Mouse (Mus musculus): Measurements from ENCODE around the gene Dab2ip. TPM values are rescaled to one million over a fixed set of nuclear protein-coding genes. Genes with fewer than 3 reads are reported as not detected.

The Dab2ip gene
- polyA plus RNA-seq, 1 experiment from 2014 or later, result 5.1 TPM

DNA sequence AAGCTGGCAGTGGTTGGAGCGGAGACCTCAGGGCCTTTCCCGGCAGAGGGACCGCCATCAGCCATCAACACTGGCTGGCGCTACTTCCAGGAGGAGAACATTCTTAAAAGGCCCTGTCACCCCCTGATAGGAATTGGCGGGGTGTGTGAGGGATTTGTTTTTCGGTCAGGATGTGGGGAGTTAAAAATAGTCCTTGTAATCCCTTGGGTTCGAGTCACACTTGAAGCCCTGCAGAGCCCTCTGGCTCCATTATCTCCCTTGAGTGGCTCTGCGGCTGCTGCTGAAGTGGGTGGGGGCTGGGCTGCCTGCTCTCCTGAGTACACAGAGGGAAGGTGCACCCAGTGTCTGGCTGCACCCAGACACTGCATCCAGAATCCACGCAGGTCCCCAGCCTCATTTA is 30.3 kb downstream of the Dab2ip start:
- H3K27me3 ChIP-seq (ENCODE audit: control insufficient read depth, insufficient read depth, low read depth, low read length), result peaks cover 14% of the 10 kb centered on the region
- no peak overlapping the region for H3K27ac ChIP-seq (ENCODE audit: low read length)
- no peak overlapping the region for H3K9ac ChIP-seq (ENCODE audit: low read depth, low read length)
- H3K4me1 ChIP-seq (ENCODE audit: control insufficient read depth, low read depth, low read length), result no peaks in the 10 kb centered on the region
- no peak for ATAC-seq (ENCODE audit: low read depth)
- H3K9me3 ChIP-seq (replicated peaks; ENCODE audit: control insufficient read depth, low read length), result no peaks in the 10 kb centered on the region
- no peak overlapping the region for H3K4me3 ChIP-seq (ENCODE audit: low read depth, low read length)
- H3K36me3 ChIP-seq (ENCODE audit: control insufficient read depth, insufficient read depth), result no peaks in the 10 kb centered on the region
- H3K4me2 ChIP-seq (ENCODE audit: low read depth, low read length), result no peak overlapping the region
- WGBS (ENCODE audit: insufficient replicate concordance), result 36% methylated on average over 9 of the region's 9 CpGs

DNA sequence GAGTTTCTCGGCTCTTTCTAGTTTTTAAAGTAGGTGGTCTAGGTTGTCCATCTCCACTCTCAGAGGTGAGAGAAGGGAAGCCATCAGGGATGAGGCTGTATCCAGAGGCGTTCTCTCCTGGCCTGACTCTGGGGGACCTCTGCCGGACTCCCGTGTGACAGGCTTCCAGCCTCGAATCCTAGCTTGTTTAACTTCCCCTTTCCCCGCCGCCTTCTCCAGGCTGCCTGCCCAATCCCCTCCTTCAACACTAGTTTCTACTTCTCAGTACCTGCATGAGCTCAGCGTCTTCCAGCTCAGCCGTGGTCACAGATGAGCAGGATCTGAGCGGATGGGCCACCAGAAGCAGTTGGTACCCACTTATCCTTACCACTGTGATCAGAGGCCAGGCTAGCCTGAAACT is 31.3 kb downstream of the Dab2ip start:
- H3K4me2 ChIP-seq (ENCODE audit: low read depth, low read length), result no peak overlapping the region
- no peak overlapping the region for H3K9ac ChIP-seq (ENCODE audit: low read depth, low read length)
- 34% methylated on average over 10 of the region's 10 CpGs for WGBS (ENCODE audit: insufficient replicate concordance)
- no peaks in the 10 kb centered on the region for H3K36me3 ChIP-seq (ENCODE audit: control insufficient read depth, insufficient read depth)
- peaks cover 5% of the 10 kb centered on the region for H3K27me3 ChIP-seq (ENCODE audit: control insufficient read depth, insufficient read depth, low read depth, low read length)
- no peak overlapping the region for H3K27ac ChIP-seq (ENCODE audit: low read length)
- H3K4me1 ChIP-seq (ENCODE audit: control insufficient read depth, low read depth, low read length), result no peaks in the 10 kb centered on the region
- ATAC-seq (ENCODE audit: low read depth), result no peak
- no peaks in the 10 kb centered on the region for H3K9me3 ChIP-seq (replicated peaks; ENCODE audit: control insufficient read depth, low read length)
- no peak overlapping the region for H3K4me3 ChIP-seq (ENCODE audit: low read depth, low read length)

DNA sequence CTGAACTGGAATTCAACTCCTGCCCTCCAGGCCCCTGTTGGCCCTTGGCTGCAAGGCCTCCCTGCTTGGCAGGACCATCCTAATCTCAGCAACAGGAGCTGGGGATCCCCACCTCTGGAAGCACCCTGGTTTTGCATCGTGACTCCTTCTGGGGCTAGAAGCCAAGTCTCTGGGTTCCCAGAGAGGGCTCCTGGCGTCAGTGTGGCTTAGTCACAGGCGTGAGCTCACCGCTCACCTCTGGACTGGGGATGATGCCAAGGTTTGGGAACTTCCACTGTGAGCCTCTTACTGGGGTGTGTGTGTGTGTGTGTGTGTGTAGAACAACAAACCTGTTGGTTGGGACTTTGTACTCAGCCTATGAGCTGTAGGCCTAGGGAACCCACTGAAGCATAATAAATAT is 31.7 kb downstream of the Dab2ip start:
- ATAC-seq (ENCODE audit: low read depth), result peak; percentile 87
- no peak overlapping the region for H3K27ac ChIP-seq (ENCODE audit: low read length)
- no peaks in the 10 kb centered on the region for H3K4me1 ChIP-seq (ENCODE audit: control insufficient read depth, low read depth, low read length)
- H3K4me2 ChIP-seq (ENCODE audit: low read depth, low read length), result no peak overlapping the region
- no peaks in the 10 kb centered on the region for H3K36me3 ChIP-seq (ENCODE audit: control insufficient read depth, insufficient read depth)
- H3K9me3 ChIP-seq (replicated peaks; ENCODE audit: control insufficient read depth, low read length), result no peaks in the 10 kb centered on the region
- no peak overlapping the region for H3K4me3 ChIP-seq (ENCODE audit: low read depth, low read length)
- WGBS (ENCODE audit: insufficient replicate concordance), result 60% methylated on average over 4 of the region's 4 CpGs
- peaks cover 3% of the 10 kb centered on the region for H3K27me3 ChIP-seq (ENCODE audit: control insufficient read depth, insufficient read depth, low read depth, low read length)
- H3K9ac ChIP-seq (ENCODE audit: low read depth, low read length), result no peak overlapping the region

DNA sequence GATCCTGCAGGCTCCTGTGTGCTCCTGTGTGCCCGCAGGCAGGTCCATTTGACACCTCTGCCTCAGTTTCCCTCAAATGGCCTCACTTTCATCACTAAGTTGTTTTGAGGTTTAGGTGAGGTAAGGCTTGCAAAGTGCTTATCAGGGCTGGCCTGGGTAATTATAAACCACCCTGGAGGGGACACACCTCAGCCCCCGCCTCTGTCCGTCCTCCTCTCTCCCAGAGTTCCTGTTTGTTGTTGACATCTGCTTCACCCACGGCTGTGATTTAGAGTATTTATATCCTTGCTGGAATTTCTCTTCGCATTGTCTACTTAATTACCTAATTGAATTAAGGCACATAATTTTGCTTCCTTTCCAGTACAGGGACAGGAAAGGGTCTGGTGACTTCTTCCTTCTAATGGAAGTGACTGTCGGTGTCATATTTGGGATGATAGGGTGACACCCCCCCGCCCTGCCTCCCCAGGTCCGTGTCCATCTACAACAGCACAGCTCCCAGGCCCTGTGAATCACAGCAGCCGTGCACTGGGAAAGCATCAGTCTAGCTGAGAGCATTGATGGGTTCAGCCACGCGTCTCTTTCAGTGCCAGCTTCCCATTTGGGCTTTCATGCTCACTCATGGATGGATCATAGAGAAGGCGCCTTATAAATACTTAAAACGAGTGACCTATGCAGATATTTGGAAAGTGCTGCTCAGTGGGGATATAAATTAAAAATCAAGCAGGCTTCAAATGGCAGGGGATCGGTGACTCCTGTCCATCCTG is 34.1 kb downstream of the Dab2ip start:
- Histone ChIP-seq H3K36me3 (ENCODE audit: control insufficient read depth, insufficient read depth) (no peaks in the 10 kb centered on the region), H3K27ac (ENCODE audit: low read length) (no peak overlapping the region), H3K9me3 (replicated peaks; ENCODE audit: control insufficient read depth, low read length) (no peaks in the 10 kb centered on the region), H3K4me3 (ENCODE audit: low read depth, low read length) (no peak overlapping the region), H3K4me1 (ENCODE audit: control insufficient read depth, low read depth, low read length) (no peaks in the 10 kb centered on the region), H3K9ac (ENCODE audit: low read depth, low read length) (no peak overlapping the region), H3K4me2 (ENCODE audit: low read depth, low read length) (no peak overlapping the region), H3K27me3 (ENCODE audit: control insufficient read depth, insufficient read depth, low read depth, low read length) (peaks cover 3% of the 10 kb centered on the region; the same call in 1 of the 2 replicates)
- WGBS (ENCODE audit: insufficient replicate concordance), result 54% methylated on average over 14 of the region's 14 CpGs
- ATAC-seq (ENCODE audit: low read depth), result no peak

DNA sequence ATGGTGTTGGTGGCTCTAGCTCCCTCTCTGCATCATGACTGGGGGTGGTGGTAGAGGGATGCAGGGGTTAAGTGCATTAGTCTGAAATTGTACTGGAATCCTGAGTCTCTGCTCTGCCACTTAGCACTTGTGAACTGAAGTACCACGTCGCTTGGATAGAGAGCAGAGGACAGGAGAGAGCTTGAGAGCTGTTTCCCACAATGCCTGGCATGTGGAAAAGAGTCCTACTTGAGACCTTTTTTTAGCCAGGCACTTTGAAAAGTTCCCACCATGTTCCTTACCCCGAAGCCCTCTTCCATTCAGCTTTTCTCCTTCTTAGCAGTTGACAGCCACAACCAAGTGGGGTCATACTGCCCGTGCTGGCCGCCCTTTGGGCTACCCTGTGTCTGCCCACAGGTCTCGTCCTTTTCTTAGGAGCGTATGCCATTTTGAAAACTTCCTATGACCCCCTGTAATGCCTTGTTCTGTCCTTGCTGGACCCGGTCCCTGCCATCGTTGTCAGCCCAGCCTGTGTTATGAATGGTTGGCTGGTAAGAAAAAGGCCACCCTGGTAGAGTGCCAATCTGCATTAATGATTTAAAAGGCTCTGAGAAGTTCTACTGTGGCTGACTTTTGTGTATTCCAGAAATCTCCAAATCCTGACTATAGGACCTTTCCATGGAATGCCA is 34.8 kb downstream of the Dab2ip start:
- H3K4me1 ChIP-seq (ENCODE audit: control insufficient read depth, low read depth, low read length), result no peaks in the 10 kb centered on the region
- ATAC-seq (ENCODE audit: low read depth), result no peak
- no peak overlapping the region for H3K4me3 ChIP-seq (ENCODE audit: low read depth, low read length)
- H3K27me3 ChIP-seq (ENCODE audit: control insufficient read depth, insufficient read depth, low read depth, low read length), result peaks cover 3% of the 10 kb centered on the region; the same call in 1 of the 2 replicates
- H3K9me3 ChIP-seq (replicated peaks; ENCODE audit: control insufficient read depth, low read length), result no peaks in the 10 kb centered on the region
- no peak overlapping the region for H3K4me2 ChIP-seq (ENCODE audit: low read depth, low read length)
- no peak overlapping the region for H3K27ac ChIP-seq (ENCODE audit: low read length)
- H3K9ac ChIP-seq (ENCODE audit: low read depth, low read length), result no peak overlapping the region
- no peaks in the 10 kb centered on the region for H3K36me3 ChIP-seq (ENCODE audit: control insufficient read depth, insufficient read depth)
- 57% methylated on average over 9 of the region's 9 CpGs for WGBS (ENCODE audit: insufficient replicate concordance)

DNA sequence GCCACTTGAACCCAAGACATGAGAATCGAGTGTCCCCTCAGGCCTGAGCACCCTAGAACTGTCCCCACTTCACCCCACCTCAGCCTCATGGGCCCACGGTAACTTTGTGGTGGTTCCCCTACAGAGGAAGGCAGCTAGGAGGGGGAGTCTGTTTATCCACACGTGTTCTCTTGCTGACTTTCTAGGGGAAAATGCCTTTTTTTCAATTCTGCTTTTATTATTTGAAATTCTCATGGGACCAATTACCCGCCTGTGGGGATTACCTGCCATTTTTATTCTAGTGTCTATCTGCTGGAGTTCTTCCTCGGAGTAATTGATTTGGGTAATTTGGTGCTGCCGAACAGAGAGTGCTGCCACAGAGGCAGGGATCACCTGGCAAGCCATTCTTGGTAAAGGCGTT is 35.8 kb downstream of the Dab2ip start:
- Histone ChIP-seq H3K4me2 (ENCODE audit: low read depth, low read length) (no peak overlapping the region), H3K9me3 (replicated peaks; ENCODE audit: control insufficient read depth, low read length) (no peaks in the 10 kb centered on the region), H3K36me3 (ENCODE audit: control insufficient read depth, insufficient read depth) (no peaks in the 10 kb centered on the region), H3K27me3 (ENCODE audit: control insufficient read depth, insufficient read depth, low read depth, low read length) (0 out of 2 replicates have a peak, but pooled peaks cover 3% of the 10 kb centered on the region), H3K27ac (ENCODE audit: low read length) (no peak overlapping the region), H3K4me3 (ENCODE audit: low read depth, low read length) (no peak overlapping the region), H3K4me1 (ENCODE audit: control insufficient read depth, low read depth, low read length) (no peaks in the 10 kb centered on the region), H3K9ac (ENCODE audit: low read depth, low read length) (no peak overlapping the region)
- ATAC-seq (ENCODE audit: low read depth), result no peak
- WGBS (ENCODE audit: insufficient replicate concordance), result 59% methylated on average over 7 of the region's 7 CpGs

DNA sequence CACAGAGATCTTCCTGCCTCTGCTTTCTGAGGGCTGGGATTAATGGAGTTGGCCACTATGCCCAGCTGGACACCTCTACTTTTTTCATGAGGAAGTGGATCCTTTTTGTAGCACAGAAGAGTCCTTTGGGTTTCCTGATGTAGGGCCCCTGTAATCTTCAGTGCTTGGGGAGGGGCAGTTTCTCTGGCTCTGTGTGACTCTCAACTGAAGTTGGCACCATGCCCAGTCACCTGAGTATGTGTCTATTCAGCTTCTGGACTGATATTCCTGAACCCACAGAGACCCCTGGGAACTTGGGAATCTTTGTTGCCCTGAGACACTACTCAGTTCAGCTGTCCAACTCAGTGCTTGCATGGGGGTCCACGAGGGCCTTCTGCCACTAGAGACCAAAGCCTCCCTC is 37.0 kb downstream of the Dab2ip start:
- Histone ChIP-seq H3K27ac (ENCODE audit: low read length) (no peak overlapping the region), H3K4me2 (ENCODE audit: low read depth, low read length) (no peak overlapping the region), H3K9me3 (replicated peaks; ENCODE audit: control insufficient read depth, low read length) (no peaks in the 10 kb centered on the region), H3K4me1 (ENCODE audit: control insufficient read depth, low read depth, low read length) (no peaks in the 10 kb centered on the region), H3K9ac (ENCODE audit: low read depth, low read length) (no peak overlapping the region), H3K27me3 (ENCODE audit: control insufficient read depth, insufficient read depth, low read depth, low read length) (0 out of 2 replicates have a peak, but pooled peaks cover 3% of the 10 kb centered on the region), H3K36me3 (ENCODE audit: control insufficient read depth, insufficient read depth) (no peaks in the 10 kb centered on the region), H3K4me3 (ENCODE audit: low read depth, low read length) (no peak overlapping the region)
- no peak for ATAC-seq (ENCODE audit: low read depth)
- WGBS (ENCODE audit: insufficient replicate concordance), result 27% methylated on average over 1 of the region's 1 CpGs

DNA sequence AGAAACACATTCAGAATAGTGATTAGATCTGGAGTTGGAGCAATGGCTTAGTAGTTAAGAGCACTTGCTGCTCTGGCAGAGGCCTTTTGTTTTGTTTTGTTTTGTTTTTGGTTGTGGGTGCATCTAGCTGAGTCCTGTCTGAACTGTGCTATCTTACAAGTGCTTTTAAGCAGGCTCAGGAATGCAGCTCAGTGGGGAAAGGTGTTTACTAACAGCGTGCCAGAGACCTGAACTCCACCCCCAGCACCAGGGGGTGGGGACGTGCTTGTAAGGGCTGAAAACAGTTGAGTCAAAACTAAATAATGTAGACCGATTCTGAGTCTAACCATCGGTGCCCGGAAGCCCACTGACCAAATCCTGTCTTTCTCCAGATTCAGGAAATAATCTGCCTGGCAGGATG is 37.7 kb downstream of the Dab2ip start:
- no peak overlapping the region for H3K9ac ChIP-seq (ENCODE audit: low read depth, low read length)
- 0 out of 2 replicates have a peak, but pooled peaks cover 3% of the 10 kb centered on the region for H3K27me3 ChIP-seq (ENCODE audit: control insufficient read depth, insufficient read depth, low read depth, low read length)
- no peaks in the 10 kb centered on the region for H3K4me1 ChIP-seq (ENCODE audit: control insufficient read depth, low read depth, low read length)
- no peaks in the 10 kb centered on the region for H3K9me3 ChIP-seq (replicated peaks; ENCODE audit: control insufficient read depth, low read length)
- no peak overlapping the region for H3K4me3 ChIP-seq (ENCODE audit: low read depth, low read length)
- 46% methylated on average over 5 of the region's 5 CpGs for WGBS (ENCODE audit: insufficient replicate concordance)
- no peak overlapping the region for H3K4me2 ChIP-seq (ENCODE audit: low read depth, low read length)
- no peak for ATAC-seq (ENCODE audit: low read depth)
- no peaks in the 10 kb centered on the region for H3K36me3 ChIP-seq (ENCODE audit: control insufficient read depth, insufficient read depth)
- H3K27ac ChIP-seq (ENCODE audit: low read length), result no peak overlapping the region

DNA sequence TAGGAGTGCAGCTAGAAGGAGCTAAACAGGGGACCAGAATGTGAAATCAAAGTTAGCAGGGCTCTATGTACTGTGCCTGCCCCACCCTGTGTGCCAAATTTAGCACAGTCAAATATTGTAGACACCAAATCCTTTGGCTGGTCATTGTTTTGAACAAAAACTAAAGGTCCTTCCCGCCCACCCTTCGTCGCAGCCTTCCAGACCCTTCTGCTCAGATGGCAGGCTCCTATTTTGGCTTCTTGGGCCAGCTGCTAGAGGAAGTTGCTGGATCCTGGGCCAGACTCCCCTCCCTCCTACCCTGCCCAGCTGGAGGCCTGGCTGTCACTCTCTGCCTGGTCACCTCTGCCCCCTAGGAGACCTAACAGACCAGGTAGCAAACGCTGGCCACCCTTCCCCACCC is 38.7 kb downstream of the Dab2ip start:
- no peak overlapping the region for H3K9ac ChIP-seq (ENCODE audit: low read depth, low read length)
- no peaks in the 10 kb centered on the region for H3K4me1 ChIP-seq (ENCODE audit: control insufficient read depth, low read depth, low read length)
- H3K9me3 ChIP-seq (replicated peaks; ENCODE audit: control insufficient read depth, low read length), result no peaks in the 10 kb centered on the region
- H3K4me2 ChIP-seq (ENCODE audit: low read depth, low read length), result no peak overlapping the region
- no peak overlapping the region for H3K4me3 ChIP-seq (ENCODE audit: low read depth, low read length)
- no peak for ATAC-seq (ENCODE audit: low read depth)
- H3K36me3 ChIP-seq (ENCODE audit: control insufficient read depth, insufficient read depth), result no peaks in the 10 kb centered on the region
- no peak overlapping the region for H3K27ac ChIP-seq (ENCODE audit: low read length)
- H3K27me3 ChIP-seq (ENCODE audit: control insufficient read depth, insufficient read depth, low read depth, low read length), result 0 out of 2 replicates have a peak, but pooled peaks cover 3% of the 10 kb centered on the region
- WGBS (ENCODE audit: insufficient replicate concordance), result 66% methylated on average over 4 of the region's 4 CpGs

Measured in liver, embryonic 16.5 days (tissue).